Mouse (Mus musculus) right cerebral cortex, adult 18-20 months (tissue): ENCODE data around the gene Upp1.
A peak's percentile ranks its signal among the peaks of the same experiment; 100 is the strongest.
"Not testable (repeated sequence)": the region's sequence is repeated elsewhere in the genome, so short reads cannot be mapped to it uniquely, and the experiment has no call there.

Experiments used
- DNase-seq: peaks from one replicate; pipeline ENCODE4 v3.0.0; 2022; ENCODE audit warnings: mixed read lengths

Gene Upp1

DNA sequence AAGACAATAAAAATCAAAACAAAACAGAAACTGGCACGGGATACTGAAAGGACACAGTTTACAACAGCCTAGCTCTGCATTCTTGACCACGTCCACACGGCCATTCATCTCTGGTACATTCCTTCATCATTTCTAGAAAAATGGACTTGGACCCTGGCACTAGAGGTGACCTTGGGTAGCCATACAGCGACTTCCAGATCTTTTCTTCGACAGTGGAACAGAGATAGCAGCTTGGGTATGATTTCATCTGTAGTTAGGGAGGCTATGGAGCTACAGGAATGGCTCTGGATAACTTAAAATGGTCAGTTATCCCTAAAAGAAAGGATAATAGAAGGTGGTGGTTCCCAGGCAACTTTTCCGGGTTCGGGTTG lies at the start of gene Upp1:
Gene Upp1, plus strand, starts transcription at position 54 of the 371 bp plus-strand sequence.
- DNase-seq: no peak

- DNase-seq: no peak
These were observed 41.5 kb upstream of the Upp1 start for GRCm38 (mm10) chr11:9076444-9076843.

- no peak for DNase-seq
These were observed 4.7 kb upstream of the Upp1 start for GRCm38 (mm10) chr11:9113189-9113588.

DNA sequence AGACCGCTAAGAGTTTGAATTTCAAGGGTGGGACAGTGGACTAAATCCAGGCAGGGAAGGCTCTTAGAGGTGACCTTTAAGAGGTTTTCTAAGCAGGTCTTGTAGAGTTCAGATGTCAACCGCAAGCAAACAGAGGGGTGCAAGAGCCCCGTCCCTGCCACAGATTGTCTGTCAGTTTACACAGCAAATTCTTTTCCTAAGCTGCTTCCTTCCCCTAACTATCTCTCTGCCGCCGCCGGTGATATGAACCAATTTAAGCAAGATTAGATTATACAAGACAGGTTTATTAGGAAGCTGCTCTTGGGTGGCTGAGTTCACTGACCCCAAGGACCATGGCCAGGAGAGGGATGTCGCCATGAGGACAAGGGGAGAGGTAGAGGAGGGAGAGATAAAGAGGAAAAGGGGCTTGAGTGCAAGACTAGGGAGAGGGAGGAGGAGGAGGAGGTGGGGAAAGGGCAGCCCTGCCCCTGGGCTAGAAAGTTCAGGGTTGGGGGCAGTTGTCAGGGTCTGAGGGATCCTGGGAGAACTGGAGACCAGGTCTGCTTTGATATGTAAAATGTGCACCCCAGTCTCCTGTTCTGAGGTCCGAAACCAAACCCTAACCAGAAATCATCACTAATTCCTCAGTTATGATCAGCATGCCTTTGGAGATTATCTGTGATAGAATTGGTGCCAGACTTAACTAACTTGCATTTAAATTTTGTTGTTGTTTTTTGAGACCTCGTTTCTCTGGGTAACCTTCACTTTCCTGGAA lies 2.4 kb upstream of the Upp1 start:
- no peak for DNase-seq

DNA sequence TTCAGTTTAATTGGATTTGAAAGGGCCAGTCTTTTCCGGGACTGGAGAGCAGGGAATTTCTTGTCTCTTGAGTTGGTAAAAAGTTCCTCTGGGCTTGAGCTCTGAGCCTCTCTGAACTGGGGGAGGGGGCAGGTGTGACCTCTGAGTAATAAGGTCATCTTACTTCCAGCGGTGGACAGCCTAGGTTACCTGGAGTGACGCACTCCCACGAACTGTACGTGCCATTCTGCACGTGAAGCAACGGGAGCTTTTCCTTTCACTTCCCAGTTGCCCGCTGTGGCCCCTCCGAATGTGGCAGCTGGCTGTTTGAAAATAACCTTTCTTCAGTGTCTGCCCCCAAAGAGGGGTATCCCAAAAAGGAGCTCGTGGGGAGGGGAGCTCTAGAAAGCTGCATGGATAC lies 1.8 kb upstream of the Upp1 start:
- DNase-seq: no peak

- no peak for DNase-seq
These were observed 987 bp upstream of the Upp1 start for GRCm38 (mm10) chr11:9116916-9117315.

GRCm38 (mm10) chr11:9117358-9118049 lies 399 bp upstream of the Upp1 start:
- DNase-seq: no peak

DNA sequence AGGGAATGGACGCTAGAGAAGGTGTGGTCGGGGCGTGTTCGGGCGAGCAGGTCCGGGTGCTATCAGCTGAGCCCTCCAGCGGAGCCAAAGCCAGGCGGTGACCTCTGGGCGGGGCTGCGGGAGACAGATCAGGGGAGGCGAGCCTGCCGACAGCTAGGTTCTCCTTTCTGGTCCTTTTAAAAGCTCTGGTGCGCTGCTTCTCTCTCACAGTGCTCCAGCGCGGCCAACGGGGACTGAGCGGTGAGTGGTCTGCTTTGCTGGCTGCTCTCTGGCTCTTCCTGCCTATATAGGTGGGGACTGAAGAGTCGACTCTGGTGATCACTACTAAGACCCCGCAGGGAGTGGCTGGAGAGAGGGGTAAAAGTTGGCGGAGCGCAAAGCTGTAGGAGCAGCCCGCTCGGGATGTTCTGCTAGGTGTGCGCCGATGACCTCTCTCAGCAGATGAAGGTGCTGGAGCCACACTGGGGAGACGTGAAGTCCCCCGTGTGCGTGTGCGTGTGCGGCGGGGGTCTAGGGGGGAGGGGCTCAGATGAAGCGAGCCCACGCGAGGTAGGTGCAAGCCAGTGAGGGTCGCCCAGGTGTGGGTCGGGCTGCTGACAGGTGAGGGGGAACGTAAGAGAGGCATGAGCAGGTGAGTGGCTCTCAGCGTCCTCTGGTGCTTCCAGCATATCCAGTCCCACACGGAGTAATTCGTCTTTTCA lies 668 bp downstream of the Upp1 start:
- DNase-seq: no peak

DNA sequence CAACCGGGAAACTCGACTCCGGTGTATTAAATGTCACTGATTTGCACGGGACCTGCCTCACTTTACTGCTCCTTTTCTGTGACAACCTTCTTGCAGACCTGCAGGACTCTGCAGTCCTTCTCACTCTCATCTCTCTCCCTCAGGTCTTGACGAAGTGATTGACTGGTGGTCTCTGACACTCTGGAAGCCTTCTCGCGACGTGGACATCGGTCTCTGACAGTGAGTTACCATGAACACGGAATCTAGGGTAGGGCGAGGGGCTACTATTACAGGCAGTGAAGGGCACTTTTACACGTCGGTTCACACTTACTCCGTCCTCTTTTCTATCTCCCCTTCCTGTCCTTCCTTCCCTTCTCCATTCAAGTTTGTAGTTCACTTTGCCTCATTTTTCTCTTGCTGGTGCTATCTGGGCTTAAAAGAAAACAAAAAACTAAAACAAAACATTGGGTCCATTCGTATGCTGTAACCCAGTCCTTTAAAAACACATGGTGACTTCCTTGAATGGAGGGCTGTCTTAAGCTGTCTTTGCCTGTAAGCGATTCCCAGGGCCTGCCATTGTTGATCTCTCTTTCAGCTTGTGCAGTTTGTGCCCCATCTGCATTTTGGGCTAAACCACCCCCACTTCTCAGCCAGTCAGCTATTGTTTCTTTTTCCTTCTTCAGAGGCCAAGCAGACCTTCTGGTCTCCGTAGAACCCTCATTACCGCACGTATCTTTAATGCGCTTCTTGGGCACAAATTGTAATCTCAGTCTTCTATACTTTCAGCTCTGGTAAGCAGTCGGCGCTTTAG lies 1.5 kb downstream of the Upp1 start:
- DNase-seq: no peak

- DNase-seq: no peak
These were observed 4.4 kb downstream of the Upp1 start for GRCm38 (mm10) chr11:9122315-9122714.

DNA sequence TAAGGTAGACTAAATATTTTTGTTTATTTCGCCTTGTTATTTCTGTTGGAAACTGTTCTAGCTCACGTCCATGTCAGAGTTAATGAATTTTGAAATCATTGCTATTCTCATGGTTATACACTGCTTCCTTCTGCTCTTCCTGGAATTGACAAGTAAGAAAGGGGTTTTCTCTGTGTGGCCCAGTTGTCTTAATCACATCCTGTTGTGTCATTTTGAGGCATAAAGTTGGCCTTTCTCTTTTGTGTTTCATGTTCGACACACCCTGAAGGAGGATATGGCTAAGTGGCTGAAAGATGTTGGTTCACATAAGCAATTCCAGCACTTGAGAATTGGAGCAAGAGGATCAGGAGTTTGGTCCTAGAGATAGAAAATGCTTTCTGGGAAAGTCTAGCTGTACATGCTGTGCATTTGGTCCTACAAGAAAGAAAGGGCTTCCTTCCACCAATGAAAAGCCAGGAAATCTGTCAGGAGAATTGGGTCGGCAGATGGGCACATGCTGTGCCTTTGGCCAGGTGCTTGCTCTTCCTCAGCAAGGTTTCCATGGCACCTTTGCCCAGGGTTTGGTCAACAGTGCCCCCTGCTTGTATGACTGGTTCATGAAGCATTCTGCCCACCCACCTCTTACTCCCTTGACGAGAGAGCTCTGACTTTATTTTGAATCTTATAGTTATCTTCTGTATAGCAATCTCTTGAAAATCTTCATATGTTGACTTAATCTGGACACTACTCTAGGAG lies 8.6 kb downstream of the Upp1 start:
- no peak for DNase-seq

- peak; percentile 45 for DNase-seq
These were observed 10.2 kb downstream of the Upp1 start for GRCm38 (mm10) chr11:9128110-9128509.

GRCm38 (mm10) chr11:9129528-9129927 lies 11.6 kb downstream of the Upp1 start:
- DNase-seq: no peak

GRCm38 (mm10) chr11:9131688-9132087 lies 13.8 kb downstream of the Upp1 start:
- no peak for DNase-seq

DNA sequence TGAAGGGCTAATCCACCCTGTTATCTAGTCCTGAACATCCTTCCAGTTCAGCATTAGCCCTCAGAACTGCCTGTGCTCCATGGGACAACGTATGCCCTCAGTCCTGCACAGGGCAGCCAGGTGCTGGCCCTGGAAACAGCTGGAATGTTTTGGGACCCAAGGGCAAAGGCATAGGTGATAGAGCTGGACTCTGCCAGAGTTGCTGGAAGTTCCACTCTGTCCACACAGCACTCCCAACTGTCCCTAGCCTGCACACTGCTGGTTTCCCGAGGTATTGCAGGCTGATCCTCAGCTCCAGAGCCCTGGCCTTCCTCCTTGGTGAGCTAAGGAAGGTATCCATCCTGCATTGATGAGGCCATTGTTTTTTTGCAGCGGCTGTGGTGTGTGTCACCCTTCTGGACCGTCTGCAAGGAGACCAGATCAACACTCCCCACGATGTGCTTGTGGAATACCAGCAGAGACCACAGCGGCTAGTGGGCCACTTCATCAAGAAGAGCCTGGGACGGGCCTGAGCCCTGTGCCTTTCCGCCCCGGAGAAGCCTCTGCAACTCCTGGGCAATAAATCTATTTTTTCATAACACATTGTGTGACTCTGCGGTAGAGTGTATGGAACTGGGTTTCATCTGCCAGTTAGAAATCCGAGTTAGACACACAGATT lies 17.8 kb downstream of the Upp1 start:
- no peak for DNase-seq

DNA sequence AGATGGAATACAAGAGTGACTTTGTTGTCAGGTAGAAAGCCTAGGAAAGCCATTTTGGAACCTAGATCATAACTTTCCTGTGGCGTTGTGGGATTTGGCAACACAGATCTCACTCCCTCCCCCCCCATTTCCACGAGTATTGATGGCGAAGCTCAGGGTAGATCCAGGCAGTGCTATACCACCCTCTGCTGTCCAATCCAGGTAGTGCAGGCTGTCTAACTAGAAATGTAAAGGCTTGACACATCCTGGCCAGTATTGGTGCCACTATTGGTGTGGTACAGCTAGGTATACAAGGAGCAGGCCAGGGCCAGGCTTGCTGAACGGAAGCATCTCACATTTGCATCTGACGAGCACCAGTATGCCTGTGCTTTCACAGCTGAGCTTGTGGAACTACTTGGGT lies 18.6 kb downstream of the Upp1 start:
- DNase-seq: peak; percentile 80

DNA sequence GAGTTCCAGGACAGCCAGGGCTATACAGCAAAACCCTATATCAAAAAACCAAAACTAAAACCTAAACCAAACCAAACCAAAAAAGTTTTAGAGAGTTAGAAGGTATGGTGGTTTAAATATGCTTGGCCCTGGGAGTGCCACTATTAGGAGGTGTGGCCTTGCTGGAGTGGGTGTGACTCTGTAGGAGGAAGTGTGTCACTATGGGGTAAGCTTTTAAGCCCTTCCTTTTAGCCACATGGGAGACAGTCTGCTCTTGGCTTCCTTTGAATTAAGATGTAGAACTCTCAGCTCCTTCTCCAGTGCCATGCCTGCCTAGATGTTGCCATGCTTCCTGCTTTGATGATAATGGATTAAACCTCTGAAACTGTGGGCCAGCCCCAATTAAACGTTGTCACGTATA lies 27.2 kb downstream of the Upp1 start:
- DNase-seq: no peak

- DNase-seq: no peak
These were observed 28.2 kb downstream of the Upp1 start for GRCm38 (mm10) chr11:9146115-9146514.

DNA sequence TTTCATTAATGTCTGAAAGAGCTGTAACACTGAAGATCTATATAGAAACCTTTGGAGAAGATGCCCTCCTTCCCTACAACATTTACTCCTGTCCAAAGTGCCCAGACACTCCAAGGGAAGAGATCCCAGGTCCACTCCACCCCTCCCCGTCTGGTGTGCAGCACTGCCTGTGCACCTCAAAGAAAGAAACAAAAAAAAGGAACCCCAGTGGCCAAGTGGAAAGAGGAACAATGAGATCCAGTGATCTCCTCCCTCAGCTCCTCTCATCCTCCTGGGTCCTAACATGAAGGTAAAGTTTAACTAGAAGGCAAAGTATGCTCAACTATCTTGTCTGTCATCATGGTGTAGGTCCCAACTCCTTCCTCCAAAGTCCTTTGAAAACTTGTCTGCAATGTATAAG lies 28.8 kb downstream of the Upp1 start:
- no peak for DNase-seq

GRCm38 (mm10) chr11:9148206-9148605 lies 30.3 kb downstream of the Upp1 start:
- no peak for DNase-seq

- DNase-seq: not testable (repeated sequence)
These were observed 32.5 kb downstream of the Upp1 start for GRCm38 (mm10) chr11:9150403-9150802.

- no peak for DNase-seq
These were observed 42.0 kb downstream of the Upp1 start for GRCm38 (mm10) chr11:9159953-9160352.
